Mouse (Mus musculus): ENCODE results near the gene Tnfsf10.

Gene Tnfsf10

GRCm38 (mm10) chr3:27306815-27307214, 10.0 kb upstream of the Tnfsf10 start:
- no peak for DNase-seq (ENCODE audit: low spot score)

GRCm38 (mm10) chr3:27310973-27311372, 5.9 kb upstream of the Tnfsf10 start:
- DNase-seq (ENCODE audit: low spot score): no peak

GRCm38 (mm10) chr3:27311475-27311874, 5.4 kb upstream of the Tnfsf10 start:
- no peak for DNase-seq (ENCODE audit: low spot score)

- no peak for DNase-seq (ENCODE audit: low spot score)
Observed at GRCm38 (mm10) chr3:27314506-27315164, 2.2 kb upstream of the Tnfsf10 start.

GRCm38 (mm10) chr3:27317288-27318024, 628 bp downstream of the Tnfsf10 start:
- DNase-seq (ENCODE audit: low spot score): no peak

- no peak for DNase-seq (ENCODE audit: low spot score)
Observed at GRCm38 (mm10) chr3:27319650-27320049, 2.8 kb downstream of the Tnfsf10 start.

- DNase-seq (ENCODE audit: low spot score): no peak
Observed at GRCm38 (mm10) chr3:27320613-27321495, 4.0 kb downstream of the Tnfsf10 start.

- DNase-seq (ENCODE audit: low spot score): no peak
Observed at GRCm38 (mm10) chr3:27322591-27322990, 5.8 kb downstream of the Tnfsf10 start.

- no peak for DNase-seq (ENCODE audit: low spot score)
Observed at GRCm38 (mm10) chr3:27323551-27323950, 6.7 kb downstream of the Tnfsf10 start.

GRCm38 (mm10) chr3:27326633-27327191, 9.9 kb downstream of the Tnfsf10 start:
- DNase-seq (ENCODE audit: low spot score): no peak

GRCm38 (mm10) chr3:27330706-27331105, 13.9 kb downstream of the Tnfsf10 start:
- DNase-seq (ENCODE audit: low spot score): no peak

GRCm38 (mm10) chr3:27338437-27338836, 21.6 kb downstream of the Tnfsf10 start:
- no peak for DNase-seq (ENCODE audit: low spot score)

GRCm38 (mm10) chr3:27338887-27339286, 22.1 kb downstream of the Tnfsf10 start:
- no peak for DNase-seq (ENCODE audit: low spot score)

GRCm38 (mm10) chr3:27340757-27341156, 23.9 kb downstream of the Tnfsf10 start:
- DNase-seq (ENCODE audit: low spot score): no peak

- DNase-seq (ENCODE audit: low spot score): no peak
Observed at GRCm38 (mm10) chr3:27342462-27342861, 25.6 kb downstream of the Tnfsf10 start.

GRCm38 (mm10) chr3:27345526-27345925, 28.7 kb downstream of the Tnfsf10 start:
- no peak for DNase-seq (ENCODE audit: low spot score)

- DNase-seq (ENCODE audit: low spot score): no peak
Observed at GRCm38 (mm10) chr3:27348462-27348861, 31.6 kb downstream of the Tnfsf10 start.

GRCm38 (mm10) chr3:27351105-27351504, 34.3 kb downstream of the Tnfsf10 start:
- no peak for DNase-seq (ENCODE audit: low spot score)

- no peak for DNase-seq (ENCODE audit: low spot score)
Observed at GRCm38 (mm10) chr3:27359100-27359720, 42.4 kb downstream of the Tnfsf10 start.

GRCm38 (mm10) chr3:27370125-27370524, 53.3 kb downstream of the Tnfsf10 start:
- peak; percentile 31 for DNase-seq (ENCODE audit: low spot score)

- no peak for DNase-seq (ENCODE audit: low spot score)
Observed at GRCm38 (mm10) chr3:27370582-27371275, 53.9 kb downstream of the Tnfsf10 start.
